Mouse (Mus musculus): ENCODE measurements around the gene Cdiptos.

Cdiptos gene

DNA sequence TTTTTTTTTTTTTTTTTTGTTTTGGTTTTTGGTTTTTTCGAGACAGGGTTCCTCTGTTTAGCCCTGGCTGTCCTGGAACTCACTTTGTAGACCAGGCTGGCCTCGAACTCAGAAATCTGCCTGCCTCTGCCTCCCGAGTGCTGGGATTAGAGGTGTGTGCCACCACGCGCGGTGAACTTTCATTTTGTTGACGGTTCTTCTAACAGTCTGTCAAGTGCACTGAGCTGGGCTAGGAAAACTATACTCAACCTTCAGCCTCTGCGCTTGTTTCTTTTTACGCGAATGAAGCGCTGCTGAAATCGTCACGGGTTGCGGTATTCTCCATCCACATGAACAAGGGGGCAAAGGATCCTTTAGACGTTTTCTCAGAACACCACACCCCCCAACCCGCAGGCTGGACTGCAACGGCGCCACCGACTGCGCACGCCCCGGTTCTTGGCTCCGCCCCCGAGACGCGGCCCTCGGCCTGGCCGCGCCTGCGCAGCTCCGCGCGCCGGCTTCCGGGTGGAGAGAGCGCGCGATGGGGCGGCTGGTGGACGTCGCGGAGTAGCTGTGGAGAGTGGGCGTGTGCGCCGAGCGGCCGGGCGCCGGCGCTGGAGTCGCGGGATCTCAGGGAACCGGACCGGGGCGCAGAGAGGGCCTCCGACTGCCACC, 47.4 kb downstream of the Cdiptos start, which contains the start of gene Kctd13:
Gene Kctd13, plus strand, starts transcription at position 496 of the 654 bp plus-strand sequence.
- peak; percentile 89 to 96 for DNase-seq (ENCODE audit: low spot score in 2 of 2)

DNA sequence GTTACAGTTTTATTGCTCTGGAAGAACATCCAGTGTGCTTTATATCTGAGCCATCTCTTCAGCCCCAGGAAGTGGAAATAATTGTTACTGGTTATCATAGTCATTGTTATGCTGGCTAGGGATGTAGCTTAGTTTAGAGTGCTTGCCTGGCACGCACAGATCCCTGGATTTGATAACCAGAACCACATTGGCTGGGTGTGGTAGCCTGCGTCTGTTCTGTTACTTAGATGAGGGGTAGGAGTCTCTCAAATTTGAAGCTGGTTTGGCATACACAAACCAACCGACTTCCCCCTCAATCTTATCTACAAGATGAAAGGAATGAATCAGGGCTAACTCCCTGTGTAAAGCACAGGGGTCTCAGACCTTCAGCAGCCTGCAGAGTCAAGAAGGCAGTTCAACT, 49.6 kb downstream of the Cdiptos start:
- DNase-seq (ENCODE audit: low spot score in 2 of 2), result no peak

- DNase-seq (ENCODE audit: low spot score in 2 of 2), result no peak
Observed at GRCm38 (mm10) chr7:126923999-126924398, 51.9 kb downstream of the Cdiptos start.

- DNase-seq (ENCODE audit: low spot score in 2 of 2), result no peak
Observed at GRCm38 (mm10) chr7:126922624-126923060, 53.3 kb downstream of the Cdiptos start, which contains the start of gene Tmem219. Tmem219 (minus strand) TSS chr7:126922917.
